Mouse (Mus musculus) intestine, embryonic 16.5 days (tissue): Measurements from ENCODE around the gene Otop2. TPM values are rescaled to one million over a fixed set of nuclear protein-coding genes. Genes with fewer than 3 reads are reported as not detected.

Experiments
- ATAC-seq: fragments of 200-750 bp; cut with Nextera tagmentation; 2 replicates; pipeline ENCODE4 v1.8.0; 2017; ENCODE audit warnings: moderate TSS enrichment, moderate library complexity
- H3K27ac ChIP-seq: fragments of 300-500 bp; sonication (generic); 2 replicates; pipeline ENCODE4 v1.5.1; 2014; ENCODE audit warnings: mild to moderate bottlenecking, low read length
- H3K27me3 ChIP-seq: fragments of 300-500 bp; sonication (generic); replicated peaks from 2 replicates; pipeline ENCODE4 v1.6.1; 2014; ENCODE audit warnings: low read length, control low read depth, mixed read lengths; ENCODE audit not compliant: control insufficient read depth, insufficient read depth
- H3K36me3 ChIP-seq: fragments of 300-500 bp; sonication (generic); 2 replicates; pipeline ENCODE4 v1.6.1; 2014; ENCODE audit warnings: low read length, control low read depth; ENCODE audit not compliant: control insufficient read depth, insufficient read depth
- H3K4me1 ChIP-seq: fragments of 300-500 bp; sonication (generic); 2 replicates; pipeline ENCODE4 v1.6.1; 2014; ENCODE audit warnings: low read length, control low read depth, mixed read lengths; ENCODE audit not compliant: control insufficient read depth, insufficient read depth
- H3K4me2 ChIP-seq: fragments of 300-500 bp; sonication (generic); 2 replicates; pipeline ENCODE4 v1.6.1; 2014; ENCODE audit warnings: low read depth, low read length, control low read depth
- H3K4me3 ChIP-seq: fragments of 300-500 bp; sonication (generic); 2 replicates; pipeline ENCODE4 v1.5.1; 2014; ENCODE audit warnings: mild to moderate bottlenecking, low read length
- H3K9ac ChIP-seq: fragments of 300-500 bp; sonication (generic); 2 replicates; pipeline ENCODE4 v1.6.1; 2014; ENCODE audit warnings: low read depth, low read length
- H3K9me3 ChIP-seq: fragments of 300-500 bp; sonication (generic); 2 replicates; pipeline ENCODE4 v1.6.1; 2016; ENCODE audit warnings: low read length, control low read depth; ENCODE audit not compliant: control insufficient read depth
- WGBS: fragments of 180-500 bp; shearing (Covaris S2); extraction: QIAGEN DNeasy Blood & Tissue Kit; methylation state at CpG from one replicate; pipeline ENCODE4 v1.1.7; 2014; 5-methylcytosine and 5-hydroxymethylcytosine counted together
- polyA plus RNA-seq: library from polyadenylated mRNA; unstranded; fragments of >200 nt; fragmentation: Nextera tagmentation; extraction: Ambion mirVana; gene quantifications from 2 replicates; pipeline ENCODE4 v1.2.1, GENCODE M21; 2015

The Otop2 gene
- polyA plus RNA-seq, 1 experiment from 2014 or later, result 0.11 TPM

- H3K4me2 ChIP-seq, result no peak overlapping the region
- WGBS, result 58% methylated on average over 7 of the region's 7 CpGs
- H3K9me3 ChIP-seq, result 0 out of 2 replicates have a peak, but pooled peaks cover 2% of the 10 kb centered on the region
- H3K27me3 ChIP-seq, result peaks cover 17% of the 10 kb centered on the region; the same call in 1 of the 2 replicates
- H3K4me1 ChIP-seq, result peaks cover 16% of the 10 kb centered on the region
- no peak overlapping the region for H3K27ac ChIP-seq
- no peak overlapping the region for H3K4me3 ChIP-seq
- no peak overlapping the region for H3K9ac ChIP-seq
- H3K36me3 ChIP-seq, result no peaks in the 10 kb centered on the region
- ATAC-seq, result no peak; the same call in 1 of the 2 replicates
Observed at GRCm38 (mm10) chr11:115376722-115377121, 69.8 kb downstream of the Otop2 start.

- Histone ChIP-seq H3K9ac (no peak overlapping the region), H3K27me3 (peaks cover 17% of the 10 kb centered on the region; the same call in 1 of the 2 replicates), H3K4me3 (no peak overlapping the region), H3K9me3 (0 out of 2 replicates have a peak, but pooled peaks cover 2% of the 10 kb centered on the region), H3K36me3 (no peaks in the 10 kb centered on the region), H3K27ac (no peak overlapping the region), H3K4me2 (no peak overlapping the region), H3K4me1 (peaks cover 16% of the 10 kb centered on the region)
- WGBS, result 85% methylated on average over 4 of the region's 4 CpGs
- no peak for ATAC-seq
Observed at GRCm38 (mm10) chr11:115377254-115377653, 70.3 kb downstream of the Otop2 start.

GRCm38 (mm10) chr11:115377854-115378253 is 70.9 kb downstream of the Otop2 start:
- H3K4me3 ChIP-seq, result no peak overlapping the region
- peaks cover 18% of the 10 kb centered on the region for H3K4me1 ChIP-seq
- no peak for ATAC-seq
- no peak overlapping the region for H3K9ac ChIP-seq
- 0 out of 2 replicates have a peak, but pooled peaks cover 2% of the 10 kb centered on the region for H3K9me3 ChIP-seq
- H3K36me3 ChIP-seq, result no peaks in the 10 kb centered on the region
- H3K27me3 ChIP-seq, result peaks cover 17% of the 10 kb centered on the region; the same call in 1 of the 2 replicates
- no peak overlapping the region for H3K4me2 ChIP-seq
- H3K27ac ChIP-seq, result no peak overlapping the region
- WGBS, result 83% methylated on average over 7 of the region's 7 CpGs

- H3K9me3 ChIP-seq, result 0 out of 2 replicates have a peak, but pooled peaks cover 2% of the 10 kb centered on the region
Observed at GRCm38 (mm10) chr11:115381276-115381675, 74.3 kb downstream of the Otop2 start.

More at GRCm38 (mm10) chr11:115381276-115381675, 74.3 kb downstream of the Otop2 start:
- Histone ChIP-seq H3K36me3 (no peaks in the 10 kb centered on the region), H3K27me3 (no peaks in the 10 kb centered on the region), H3K27ac (peak overlapping the region; percentile 83), H3K4me1 (peaks cover 27% of the 10 kb centered on the region), H3K4me3 (peak overlapping the region; percentile 78), H3K4me2 (peak overlapping the region; percentile 82), H3K9ac (peak overlapping the region; percentile 85)
- 16% methylated on average over 9 of the region's 9 CpGs for WGBS
- no peak for ATAC-seq

Other genes with a start within 250 kb of the Otop2 start
- 0.12 and 0.42 TPM in 2 replicates for gene Cd300e, start 245.0 kb upstream of the Otop2 start, polyA plus RNA-seq
- 4.0 and 4.2 TPM in 2 replicates for gene Rab37, start 215.7 kb upstream of the Otop2 start, polyA plus RNA-seq
- gene Cd300lf, start 173.2 kb upstream of the Otop2 start, polyA plus RNA-seq, result 1.2 and 1.6 TPM in 2 replicates
- gene Slc9a3r1, start 143.8 kb upstream of the Otop2 start, polyA plus RNA-seq, result 380 and 424 TPM in 2 replicates
- gene Tmem104, start 119.7 kb upstream of the Otop2 start, polyA plus RNA-seq, result 11.6 and 13.2 TPM in 2 replicates
- 24.9 and 26.5 TPM in 2 replicates for gene Nat9, start 119.3 kb upstream of the Otop2 start, polyA plus RNA-seq
- 0.06 TPM in 1 of 2 replicates, not detected in the other for gene Grin2c, start 39.9 kb upstream of the Otop2 start, polyA plus RNA-seq
- 21.7 and 22.9 TPM in 2 replicates for gene Fdxr, start 30.1 kb upstream of the Otop2 start, polyA plus RNA-seq
- 1.2 and 1.5 TPM in 2 replicates for gene Fads6, start 9.5 kb upstream of the Otop2 start, polyA plus RNA-seq
- 0.06 and 0.11 TPM in 2 replicates for gene Ush1g, start 14.9 kb downstream of the Otop2 start, polyA plus RNA-seq
- 1.5 and 2.1 TPM in 2 replicates for gene Otop3, start 27.6 kb downstream of the Otop2 start, polyA plus RNA-seq
- gene Hid1, start 60.6 kb downstream of the Otop2 start, polyA plus RNA-seq, result 20.5 and 22.0 TPM in 2 replicates
- 4.6 and 5.1 TPM in 2 replicates for gene Cdr2l, start 74.8 kb downstream of the Otop2 start, polyA plus RNA-seq
- 180 and 194 TPM in 2 replicates for gene Mrpl58, start 96.6 kb downstream of the Otop2 start, polyA plus RNA-seq
- gene Atp5h, start 112.8 kb downstream of the Otop2 start, polyA plus RNA-seq, result 985 and 1,025 TPM in 2 replicates
- gene Kctd2, start 113.0 kb downstream of the Otop2 start, polyA plus RNA-seq, result 2.8 and 3.5 TPM in 2 replicates
- gene Trim80, start 133.4 kb downstream of the Otop2 start, polyA plus RNA-seq, result 1.1 and 1.4 TPM in 2 replicates
- gene Slc16a5, start 155.3 kb downstream of the Otop2 start, polyA plus RNA-seq, result 3.0 and 3.1 TPM in 2 replicates
- gene Armc7, start 168.5 kb downstream of the Otop2 start, polyA plus RNA-seq, result 8.0 and 9.2 TPM in 2 replicates
- 166 and 174 TPM in 2 replicates for gene Nt5c, start 184.7 kb downstream of the Otop2 start, polyA plus RNA-seq
- gene Jpt1, start 207.2 kb downstream of the Otop2 start, polyA plus RNA-seq, result 454 and 496 TPM in 2 replicates
- 581 and 669 TPM in 2 replicates for gene Sumo2, start 229.1 kb downstream of the Otop2 start, polyA plus RNA-seq